Mouse (Mus musculus): ENCODE data around the gene Col25a1.

DNA sequence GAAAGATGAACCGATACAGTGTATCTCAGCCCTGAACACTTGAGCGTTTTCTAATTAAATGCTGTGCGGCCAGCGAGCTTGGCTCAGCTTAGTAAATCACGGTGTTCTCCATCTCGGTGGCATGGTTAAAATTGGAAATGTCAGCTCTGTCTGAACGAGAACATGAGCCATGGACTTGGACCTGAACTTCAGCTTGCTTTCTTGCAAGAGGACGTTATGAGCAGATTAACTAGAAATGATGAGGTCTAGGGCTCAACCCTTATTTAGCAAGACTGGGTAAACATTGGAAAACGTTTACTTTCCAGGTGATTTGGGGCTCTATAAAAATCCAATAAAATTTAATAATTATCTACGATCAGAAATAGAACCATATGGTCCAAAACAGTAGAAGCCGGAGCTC lies 83.3 kb downstream of the Col25a1 start:
- TF ChIP-seq POLR2A (IDR thresholded peaks at IDR 0.05; ENCODE audit: insufficient read length, low read depth), result no peak
- no peak for TF ChIP-seq MAX (IDR thresholded peaks at IDR 0.05; ENCODE audit: low read depth)
- no peak for TF ChIP-seq POLR2AphosphoS2 (IDR thresholded peaks at IDR 0.05; ENCODE audit: insufficient read length, low read depth)
- TF ChIP-seq USF1 (IDR thresholded peaks at IDR 0.05; ENCODE audit: low read depth), result no peak
- no peak for TF ChIP-seq REST (IDR thresholded peaks at IDR 0.05; ENCODE audit: insufficient read depth, insufficient read length)
